Mouse (Mus musculus) embryonic facial prominence, embryonic 14.5 days (tissue): Measurements from ENCODE around the gene Ddx52. TPM values are rescaled to one million over a fixed set of nuclear protein-coding genes. Genes with fewer than 3 reads are reported as not detected.
A peak's percentile ranks its signal among the peaks of the same experiment; 100 is the strongest.

Experiments used
- ATAC-seq: fragments of 200-750 bp; cut with Nextera tagmentation; 2 replicates; pipeline ENCODE4 v1.8.0; 2017; ENCODE audit warnings: low read depth, moderate number of reproducible peaks, moderate TSS enrichment
- DNase-seq: peaks from one replicate; pipeline ENCODE4 v3.0.0-alpha.2; 2015; ENCODE audit warnings: low spot score
- H3K27ac ChIP-seq: fragments of 300-500 bp; sonication (generic); replicated peaks from 2 replicates; pipeline ENCODE4 v1.5.1; 2014; ENCODE audit warnings: low read depth, mild to moderate bottlenecking, low read length, moderate library complexity
- H3K27me3 ChIP-seq: fragments of 300-500 bp; sonication (generic); replicated peaks from 2 replicates; pipeline ENCODE4 v1.6.1; 2014; ENCODE audit warnings: low read length; ENCODE audit not compliant: control insufficient read depth, insufficient read depth
- H3K36me3 ChIP-seq: fragments of 300-500 bp; sonication (generic); 2 replicates; pipeline ENCODE4 v1.6.1; 2014; ENCODE audit warnings: low read length, mixed read lengths; ENCODE audit not compliant: control insufficient read depth, insufficient read depth
- H3K4me1 ChIP-seq: fragments of 300-500 bp; sonication (generic); 2 replicates; pipeline ENCODE4 v1.6.1; 2014; ENCODE audit warnings: antibody characterized with exemption, low read length; ENCODE audit not compliant: control insufficient read depth, insufficient read depth
- H3K4me2 ChIP-seq: fragments of 300-500 bp; sonication (generic); 2 replicates; pipeline ENCODE4 v1.6.1; 2014; ENCODE audit warnings: low read depth, mild to moderate bottlenecking, low read length, moderate library complexity, mixed read lengths
- H3K4me3 ChIP-seq: fragments of 300-500 bp; sonication (generic); 2 replicates; pipeline ENCODE4 v1.5.1; 2014; ENCODE audit warnings: low read depth, mild to moderate bottlenecking, low read length
- H3K9ac ChIP-seq: fragments of 300-500 bp; sonication (generic); 2 replicates; pipeline ENCODE4 v1.6.1; 2014; ENCODE audit warnings: low read depth, mild to moderate bottlenecking, low read length, moderate library complexity, mixed read lengths
- H3K9me3 ChIP-seq: fragments of 300-500 bp; sonication (generic); 2 replicates; pipeline ENCODE4 v1.6.1; 2016; ENCODE audit warnings: low read length; ENCODE audit not compliant: control insufficient read depth
- WGBS: fragments of 180-500 bp; shearing (Covaris S2); extraction: QIAGEN DNeasy Blood & Tissue Kit; methylation state at CpG from one replicate; pipeline ENCODE4 v1.1.7; 2014; 5-methylcytosine and 5-hydroxymethylcytosine counted together
- polyA plus RNA-seq: library from polyadenylated mRNA; unstranded; fragments of >200 nt; fragmentation: Nextera tagmentation; extraction: Ambion mirVana; gene quantifications from 2 replicates; pipeline ENCODE4 v1.2.1, GENCODE M21; 2014

Ddx52 gene
- polyA plus RNA-seq, 1 experiment from 2014 or later, result 29.0 TPM

GRCm38 (mm10) chr11:83914501-83914900 is 27.4 kb upstream of the Ddx52 start:
- DNase-seq (no peak), ATAC-seq (no peak)
- Histone ChIP-seq H3K4me2 (no peak overlapping the region), H3K36me3 (no peaks in the 10 kb centered on the region), H3K27me3 (no peaks in the 10 kb centered on the region), H3K4me1 (no peaks in the 10 kb centered on the region), H3K27ac (no peak overlapping the region), H3K9me3 (no peaks in the 10 kb centered on the region), H3K4me3 (no peak overlapping the region), H3K9ac (no peak overlapping the region)
- WGBS, result 91% methylated on average over 4 of the region's 4 CpGs

DNA sequence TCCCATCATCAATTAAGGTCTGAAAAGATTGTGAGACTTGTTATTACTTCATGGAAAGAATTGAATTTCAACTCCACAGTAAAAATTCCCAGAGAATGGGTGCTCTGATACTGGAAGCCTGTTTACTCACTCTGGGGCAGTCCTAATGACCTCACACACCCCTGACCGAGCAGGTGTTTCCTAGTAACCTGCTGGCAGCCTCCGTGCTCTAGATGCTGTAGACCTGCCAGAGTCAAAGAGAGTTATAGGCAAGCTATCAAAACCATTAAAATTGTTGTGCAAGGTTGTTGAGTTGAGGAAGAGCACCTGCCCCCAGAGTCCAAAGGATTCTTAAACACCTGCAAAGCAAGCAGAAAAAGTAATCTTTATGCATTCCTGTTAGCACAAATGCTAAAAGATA is 19.3 kb upstream of the Ddx52 start:
- no peak for DNase-seq
- Histone ChIP-seq H3K9ac (no peak overlapping the region), H3K27me3 (no peaks in the 10 kb centered on the region), H3K27ac (no peak overlapping the region), H3K4me2 (no peak overlapping the region), H3K9me3 (no peaks in the 10 kb centered on the region), H3K4me1 (no peaks in the 10 kb centered on the region), H3K36me3 (no peaks in the 10 kb centered on the region), H3K4me3 (no peak overlapping the region)
- no peak for ATAC-seq
- 71% methylated on average over 2 of the region's 2 CpGs for WGBS

GRCm38 (mm10) chr11:83927097-83927496 is 14.8 kb upstream of the Ddx52 start:
- Histone ChIP-seq H3K4me3 (no peak overlapping the region), H3K4me2 (no peak overlapping the region), H3K27ac (no peak overlapping the region), H3K36me3 (no peaks in the 10 kb centered on the region), H3K27me3 (no peaks in the 10 kb centered on the region), H3K9ac (no peak overlapping the region), H3K9me3 (no peaks in the 10 kb centered on the region), H3K4me1 (no peaks in the 10 kb centered on the region)
- ATAC-seq (no peak), DNase-seq (no peak)
- 68% methylated on average over 3 of the region's 3 CpGs for WGBS

GRCm38 (mm10) chr11:83932506-83933106 is 9.3 kb upstream of the Ddx52 start:
- 74% methylated on average over 10 of the region's 10 CpGs for WGBS
- no peak for ATAC-seq
- H3K4me1 ChIP-seq, result no peaks in the 10 kb centered on the region
- H3K9ac ChIP-seq, result no peak overlapping the region
- no peaks in the 10 kb centered on the region for H3K36me3 ChIP-seq
- H3K4me3 ChIP-seq, result no peak overlapping the region
- H3K27ac ChIP-seq, result no peak overlapping the region
- H3K9me3 ChIP-seq, result no peaks in the 10 kb centered on the region
- H3K27me3 ChIP-seq, result no peaks in the 10 kb centered on the region
- no peak overlapping the region for H3K4me2 ChIP-seq
- no peak for DNase-seq

DNA sequence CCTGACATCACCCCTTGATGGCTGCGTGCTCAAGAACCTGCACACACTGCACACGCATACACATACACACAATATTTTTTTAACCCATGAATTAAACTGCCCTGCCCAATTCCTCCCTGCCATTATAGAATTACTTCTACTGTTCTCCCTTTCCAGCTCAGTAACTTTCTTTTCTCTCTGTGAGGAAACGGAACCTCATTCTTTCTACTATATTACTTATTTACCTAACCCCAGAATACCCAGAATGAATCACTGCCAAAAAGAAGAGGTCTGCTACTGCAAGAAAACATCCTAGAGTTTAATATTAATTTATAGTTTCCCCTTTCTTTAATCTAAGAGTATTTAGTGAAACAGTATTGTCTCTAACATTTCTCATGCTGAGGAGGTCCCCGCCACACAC is 8.5 kb upstream of the Ddx52 start:
- no peak overlapping the region for H3K9ac ChIP-seq

GRCm38 (mm10) chr11:83935986-83936665 is 5.7 kb upstream of the Ddx52 start:
- DNase-seq, result peak; percentile 82

More for the DNA sequence above, 8.5 kb upstream of the Ddx52 start:
- no peaks in the 10 kb centered on the region for H3K27me3 ChIP-seq
- H3K9me3 ChIP-seq, result no peaks in the 10 kb centered on the region
- H3K4me3 ChIP-seq, result no peak overlapping the region
- WGBS, result 87% methylated on average over 4 of the region's 4 CpGs
- no peak overlapping the region for H3K4me2 ChIP-seq
- H3K27ac ChIP-seq, result no peak overlapping the region
- ATAC-seq (no peak), DNase-seq (no peak)
- H3K36me3 ChIP-seq, result no peaks in the 10 kb centered on the region
- H3K4me1 ChIP-seq, result no peaks in the 10 kb centered on the region

DNA sequence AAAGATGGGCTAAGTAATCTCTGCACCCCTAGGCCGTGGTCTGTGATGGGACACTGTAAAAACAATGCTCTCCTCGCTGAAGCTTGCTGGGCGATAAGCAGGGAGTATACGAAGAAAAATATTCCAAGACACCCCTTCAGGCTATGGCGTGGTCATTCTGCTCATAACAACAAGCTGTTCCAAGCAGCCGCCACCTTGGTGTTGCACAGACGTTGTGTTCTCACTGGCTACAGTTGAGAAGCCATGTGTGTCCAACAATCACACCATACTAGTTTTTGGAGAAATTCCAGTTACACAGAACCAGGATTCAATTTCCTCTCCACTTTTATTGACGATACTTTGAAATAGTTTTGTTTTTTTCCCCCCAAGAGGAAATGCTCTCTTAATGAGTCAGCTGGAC is 3.3 kb upstream of the Ddx52 start:
- H3K9me3 ChIP-seq, result no peaks in the 10 kb centered on the region
- H3K9ac ChIP-seq, result no peak overlapping the region
- 74% methylated on average over 8 of the region's 8 CpGs for WGBS
- no peak overlapping the region for H3K27ac ChIP-seq
- peaks cover 3% of the 10 kb centered on the region for H3K36me3 ChIP-seq
- DNase-seq (no peak), ATAC-seq (no peak)
- peaks cover 6% of the 10 kb centered on the region; the same call in 1 of the 2 replicates for H3K4me1 ChIP-seq
- H3K4me2 ChIP-seq, result no peak overlapping the region
- no peaks in the 10 kb centered on the region; the same call in 1 of the 2 replicates for H3K27me3 ChIP-seq
- no peak overlapping the region for H3K4me3 ChIP-seq

More at GRCm38 (mm10) chr11:83935986-83936665, 5.7 kb upstream of the Ddx52 start:
- Histone ChIP-seq H3K4me2 (no peak overlapping the region), H3K36me3 (no peaks in the 10 kb centered on the region), H3K9me3 (no peaks in the 10 kb centered on the region), H3K27me3 (no peaks in the 10 kb centered on the region; the same call in 1 of the 2 replicates), H3K4me1 (no peaks in the 10 kb centered on the region), H3K4me3 (no peak overlapping the region), H3K27ac (no peak overlapping the region), H3K9ac (no peak overlapping the region)
- 16% methylated on average over 7 of the region's 7 CpGs for WGBS
- ATAC-seq, result peak; percentile 55; the same call in 1 of the 2 replicates

- DNase-seq (no peak), ATAC-seq (no peak)
- Histone ChIP-seq H3K4me2 (no peak overlapping the region), H3K9ac (no peak overlapping the region), H3K9me3 (no peaks in the 10 kb centered on the region), H3K27me3 (no peaks in the 10 kb centered on the region), H3K4me3 (no peak overlapping the region), H3K27ac (no peak overlapping the region), H3K36me3 (peaks cover 93% of the 10 kb centered on the region), H3K4me1 (no peaks in the 10 kb centered on the region)
- WGBS, result 94% methylated on average over 2 of the region's 2 CpGs
Measured at GRCm38 (mm10) chr11:83956822-83957221, 15.0 kb downstream of the Ddx52 start.

GRCm38 (mm10) chr11:83961983-83962382 is 20.1 kb downstream of the Ddx52 start:
- Histone ChIP-seq H3K4me2 (no peak overlapping the region), H3K9ac (no peak overlapping the region), H3K27me3 (no peaks in the 10 kb centered on the region), H3K4me3 (no peak overlapping the region), H3K27ac (no peak overlapping the region), H3K4me1 (no peaks in the 10 kb centered on the region), H3K9me3 (no peaks in the 10 kb centered on the region), H3K36me3 (peaks cover 51% of the 10 kb centered on the region)
- WGBS, result 85% methylated on average over 3 of the region's 3 CpGs
- DNase-seq (no peak), ATAC-seq (no peak)
